Mouse (Mus musculus): ENCODE results near the gene Cpa4. TPM values are rescaled to one million over a fixed set of nuclear protein-coding genes. Genes with fewer than 3 reads are reported as not detected.
A peak's percentile ranks its signal among the peaks of the same experiment; 100 is the strongest.

Cpa4 gene
- total RNA-seq, 2 experiments from 2014 or later, result not detected

DNA sequence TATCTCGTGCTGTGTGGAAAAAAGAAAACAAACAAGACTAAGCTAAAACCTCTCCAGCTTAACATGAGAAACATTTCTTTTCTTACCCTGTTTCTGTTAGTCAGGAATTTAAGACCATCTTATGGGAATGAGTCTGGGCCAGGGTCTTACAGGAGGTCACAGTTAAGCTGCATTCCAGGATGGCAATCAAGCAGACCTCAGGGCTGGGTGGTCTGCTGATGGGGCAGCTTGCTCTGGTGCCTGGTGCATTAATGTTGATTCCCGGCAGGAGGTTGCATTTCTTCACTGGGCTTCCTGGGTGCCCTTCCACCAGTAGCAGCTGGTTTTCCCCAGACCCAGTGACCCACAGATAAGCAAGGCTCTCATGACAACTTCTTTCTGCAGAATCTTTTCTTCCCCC lies 21.6 kb downstream of the Cpa4 start:
- ATAC-seq (ENCODE audit: poor library complexity, severe bottlenecking), result no peak

DNA sequence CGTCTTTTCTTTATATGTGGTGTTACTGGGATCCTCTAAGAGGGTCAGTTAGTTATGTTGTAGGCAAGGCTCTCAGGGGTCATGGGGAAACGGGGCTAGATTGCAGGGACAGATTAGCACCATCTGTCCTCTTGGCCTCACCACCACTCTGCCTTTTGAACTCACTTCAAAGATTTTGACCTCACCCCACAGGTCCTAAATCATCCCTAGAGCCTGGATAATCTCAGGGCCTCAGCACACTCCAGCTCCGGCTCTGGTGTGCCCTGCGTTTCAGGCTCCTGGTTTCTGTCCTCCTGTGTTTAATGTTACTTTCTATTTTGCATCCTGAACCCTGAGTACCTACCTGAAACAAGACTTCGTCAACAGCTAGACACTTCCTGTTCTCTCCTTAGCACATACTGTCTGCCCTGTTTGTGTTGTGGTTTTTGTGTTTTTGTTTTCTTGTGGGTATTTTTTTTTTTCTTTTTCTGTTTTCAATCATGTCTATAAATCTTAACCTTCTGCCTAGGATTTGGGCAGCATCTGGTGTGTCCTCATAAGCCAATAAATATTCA lies 23.8 kb downstream of the Cpa4 start:
- no peak for ATAC-seq (ENCODE audit: poor library complexity, severe bottlenecking)

DNA sequence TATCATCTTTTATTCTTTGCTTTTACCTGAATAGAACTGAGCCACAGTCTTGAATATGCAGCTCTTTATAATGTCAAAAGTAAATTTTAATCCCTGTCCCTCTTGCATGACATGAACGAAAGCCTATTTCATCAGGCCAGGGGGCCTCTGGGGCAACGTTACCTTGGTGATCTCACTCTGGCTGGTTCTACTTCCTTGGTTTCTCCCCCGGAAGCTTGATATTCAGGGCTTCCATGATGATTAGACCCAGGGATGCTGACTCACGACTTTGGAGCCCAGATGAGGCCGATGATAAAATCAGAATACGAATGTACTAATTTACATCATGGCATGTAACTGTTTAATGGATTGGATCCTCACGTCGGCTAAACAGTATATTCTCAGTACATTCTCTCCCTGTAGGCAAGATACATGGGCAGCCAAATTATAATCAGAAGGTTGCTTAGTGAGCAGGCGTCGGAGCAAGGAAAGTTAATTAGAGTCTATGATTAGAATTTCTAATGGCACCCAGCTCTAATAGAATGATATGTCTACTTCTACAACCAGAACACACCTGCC lies 24.3 kb downstream of the Cpa4 start:
- ATAC-seq (ENCODE audit: poor library complexity, severe bottlenecking), result no peak

DNA sequence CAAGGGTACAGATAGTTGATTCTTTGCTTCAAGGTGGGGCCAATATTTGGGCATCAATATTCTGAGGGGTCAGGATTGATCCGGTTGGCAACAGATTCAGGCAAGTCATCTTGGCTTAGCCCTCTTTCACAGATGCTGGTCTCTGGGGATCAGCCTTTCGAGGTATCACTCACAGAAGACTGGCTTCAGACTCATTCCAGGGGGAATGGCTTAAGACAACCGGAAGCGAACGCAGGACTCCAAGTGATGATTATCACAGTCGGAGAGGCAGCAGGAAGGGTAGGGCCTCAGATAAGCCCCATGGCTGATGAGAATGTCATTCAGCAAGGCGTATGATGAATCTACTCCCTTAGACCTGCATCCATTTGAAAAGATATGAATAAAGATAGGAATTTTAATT lies 26.2 kb downstream of the Cpa4 start:
- no peak for ATAC-seq (ENCODE audit: poor library complexity, severe bottlenecking)

DNA sequence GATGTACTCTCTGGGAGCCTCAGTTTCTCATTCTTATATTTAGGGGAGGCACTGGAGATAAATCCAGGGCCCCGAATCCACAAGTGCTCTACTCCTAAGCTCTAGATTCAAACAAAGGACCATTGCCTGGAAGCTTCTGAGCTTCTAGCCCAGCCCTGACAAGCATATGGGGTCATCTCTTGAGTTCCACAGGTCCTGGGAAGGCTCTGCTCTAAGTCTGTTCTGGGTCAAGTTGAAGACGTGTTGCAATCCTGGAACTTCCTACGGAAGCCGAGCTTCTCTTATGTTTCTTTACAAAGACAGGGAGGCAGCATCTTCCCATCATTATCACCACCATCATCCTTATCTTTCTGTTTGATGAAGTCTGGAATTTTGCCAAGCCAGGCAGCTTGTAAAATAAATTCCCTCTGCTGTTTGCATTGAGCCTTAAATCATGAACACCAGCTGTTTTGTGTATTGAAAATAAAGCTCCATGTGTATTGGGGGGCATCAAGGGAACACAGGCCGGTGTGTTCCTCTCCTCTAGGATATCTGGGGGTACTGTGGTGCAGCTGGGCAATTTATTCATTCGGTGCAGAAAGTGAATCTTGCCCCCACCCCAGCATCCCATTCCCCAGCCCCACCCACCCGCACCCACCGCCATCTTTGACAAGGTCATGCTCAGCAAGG lies 28.2 kb downstream of the Cpa4 start:
- ATAC-seq (ENCODE audit: poor library complexity, severe bottlenecking), result no peak

DNA sequence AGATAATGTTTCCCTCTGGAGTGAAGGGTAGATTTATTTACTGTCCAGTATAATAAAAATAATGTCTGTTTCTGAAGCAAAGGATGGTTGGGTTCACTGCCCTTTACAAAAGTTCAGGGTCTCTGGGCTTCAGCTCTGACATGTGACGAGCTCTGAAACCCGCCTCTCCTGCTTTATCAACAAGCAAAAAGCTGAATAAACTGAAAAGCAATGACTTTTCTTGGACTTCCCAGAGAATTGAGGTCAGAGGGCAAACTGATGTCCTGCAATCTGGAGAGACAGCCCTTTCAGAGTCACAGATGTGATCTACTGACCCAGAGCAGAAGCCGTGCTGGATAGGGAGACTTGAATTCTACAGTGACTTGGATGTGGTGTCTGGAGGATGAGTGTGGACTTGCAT lies 31.9 kb downstream of the Cpa4 start:
- ATAC-seq (ENCODE audit: poor library complexity, severe bottlenecking), result no peak

DNA sequence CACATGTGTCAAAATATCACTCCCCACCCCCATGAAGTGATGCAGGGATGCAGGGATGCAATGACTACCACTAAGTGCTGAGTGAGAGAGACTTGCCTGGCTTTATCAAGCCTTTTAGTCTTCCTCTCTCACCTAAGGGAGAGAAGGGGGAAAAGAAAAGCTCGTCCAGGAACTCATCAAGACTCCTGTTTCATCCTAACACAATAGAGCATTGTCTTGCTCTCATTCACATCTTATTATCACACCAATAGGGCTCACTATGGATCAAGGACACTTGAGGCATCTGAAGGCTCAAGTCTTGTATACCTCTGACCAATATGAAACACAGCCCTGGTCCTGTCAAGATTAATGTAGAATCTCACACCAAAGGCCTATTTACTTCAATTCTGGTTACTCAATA lies 32.8 kb downstream of the Cpa4 start:
- no peak for ATAC-seq (ENCODE audit: poor library complexity, severe bottlenecking)

DNA sequence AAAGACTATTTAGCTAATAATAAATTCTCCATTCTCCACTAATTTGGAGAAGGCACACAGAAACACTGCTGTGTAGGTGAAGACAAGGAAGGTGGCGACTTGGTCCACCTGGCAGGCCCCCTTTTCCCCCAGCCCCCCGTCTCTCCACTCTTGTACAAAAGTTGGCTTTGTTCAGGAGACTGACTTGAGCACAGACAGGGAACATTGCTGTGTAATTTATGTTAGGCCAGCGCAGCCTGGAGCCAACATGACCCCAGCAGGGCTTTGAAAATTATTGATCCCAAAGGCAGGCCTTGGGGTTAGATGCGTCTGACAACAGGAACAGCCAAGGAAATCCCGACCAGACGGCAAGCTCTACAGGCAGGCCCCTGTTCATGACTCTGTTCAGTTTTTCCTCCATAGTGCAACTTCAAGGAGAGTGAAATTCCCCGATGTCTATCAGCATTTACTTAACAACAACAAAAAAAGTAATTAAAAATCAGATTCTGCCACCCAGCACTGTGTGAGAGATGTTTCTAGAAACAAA lies 36.2 kb downstream of the Cpa4 start:
- no peak for ATAC-seq (ENCODE audit: poor library complexity, severe bottlenecking)

DNA sequence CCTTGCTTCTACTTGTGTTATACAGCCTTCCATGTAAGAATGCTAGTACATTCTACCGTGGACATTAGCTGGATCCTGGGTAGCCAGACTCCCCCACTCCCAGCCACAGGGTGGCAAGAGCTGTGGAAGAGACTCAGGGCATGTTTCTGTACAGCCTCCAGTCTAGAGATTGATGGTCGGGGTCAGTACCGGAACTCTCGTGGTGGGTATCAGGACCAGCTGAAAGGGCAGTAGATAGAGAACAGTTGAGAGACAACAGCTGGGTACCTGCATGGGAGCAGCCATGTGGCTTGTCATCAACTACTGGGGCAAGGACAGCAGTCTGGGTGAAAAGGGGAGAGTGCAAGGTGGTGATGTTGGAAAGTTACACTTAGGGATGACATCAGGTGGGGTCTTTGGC lies 36.9 kb downstream of the Cpa4 start:
- ATAC-seq (ENCODE audit: poor library complexity, severe bottlenecking), result no peak

DNA sequence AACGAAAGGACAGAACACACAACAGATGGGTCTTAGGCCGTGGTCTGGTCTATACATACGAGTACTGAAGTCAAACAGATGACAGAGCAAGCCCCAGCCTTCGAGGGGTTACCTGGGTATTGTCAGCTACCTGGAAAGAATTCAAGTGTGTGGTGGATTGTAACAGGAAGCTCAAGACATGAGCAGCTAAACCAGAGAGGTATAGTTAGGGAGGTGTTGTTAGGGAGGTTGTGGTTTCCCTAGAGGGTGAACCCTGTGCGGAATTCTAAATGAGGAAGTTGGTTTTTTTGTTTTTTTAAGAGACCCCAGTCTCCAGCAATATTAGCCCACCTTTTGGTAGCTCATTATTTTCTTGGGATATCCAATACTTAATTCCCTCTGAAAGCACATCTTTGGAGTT lies 37.5 kb downstream of the Cpa4 start:
- no peak for ATAC-seq (ENCODE audit: poor library complexity, severe bottlenecking)

DNA sequence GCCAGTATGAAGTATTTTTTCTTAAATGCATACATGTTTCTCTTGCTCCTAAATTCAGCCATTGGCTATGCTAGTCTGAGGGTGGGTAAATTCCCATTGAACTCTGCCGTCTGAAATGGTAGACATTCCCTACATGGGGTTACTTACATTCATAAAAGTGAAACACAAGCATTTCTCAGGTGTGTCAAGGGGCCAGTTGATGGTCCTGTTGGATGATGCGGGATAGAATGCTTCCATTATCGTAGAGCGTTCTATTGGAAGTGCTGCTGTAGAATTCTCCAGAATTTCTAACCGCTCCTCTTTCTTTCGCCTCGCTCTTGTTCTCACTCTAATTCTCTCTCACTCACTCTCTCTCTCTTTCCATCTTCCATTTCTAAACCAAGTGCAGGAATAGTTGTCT lies 42.5 kb downstream of the Cpa4 start, which contains the start of gene Cpa5:
TSS of gene Cpa5 (plus strand) at position 301 of the 400 bp plus-strand sequence.
- ATAC-seq (ENCODE audit: poor library complexity, severe bottlenecking), result no peak

DNA sequence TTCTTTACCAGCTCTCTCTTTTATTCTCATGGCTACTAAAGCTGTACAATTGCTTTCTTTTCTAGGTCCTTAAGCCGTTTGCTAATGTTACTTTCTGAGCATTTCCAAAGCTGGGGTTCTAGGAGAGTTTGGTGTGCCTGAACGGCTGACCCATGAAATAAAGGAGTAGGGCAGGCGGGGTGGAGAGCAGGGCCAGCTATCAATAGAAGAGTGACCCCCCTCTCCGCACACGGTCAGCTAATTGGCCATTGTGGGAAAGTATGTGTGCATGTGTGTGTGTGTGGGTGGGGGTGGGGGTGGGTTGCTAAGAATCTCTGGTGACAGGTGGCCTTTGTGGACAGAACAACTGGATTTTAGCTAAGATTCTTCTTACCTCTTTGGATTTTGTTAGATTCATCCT lies 43.0 kb downstream of the Cpa4 start:
- ATAC-seq (ENCODE audit: poor library complexity, severe bottlenecking), result no peak

DNA sequence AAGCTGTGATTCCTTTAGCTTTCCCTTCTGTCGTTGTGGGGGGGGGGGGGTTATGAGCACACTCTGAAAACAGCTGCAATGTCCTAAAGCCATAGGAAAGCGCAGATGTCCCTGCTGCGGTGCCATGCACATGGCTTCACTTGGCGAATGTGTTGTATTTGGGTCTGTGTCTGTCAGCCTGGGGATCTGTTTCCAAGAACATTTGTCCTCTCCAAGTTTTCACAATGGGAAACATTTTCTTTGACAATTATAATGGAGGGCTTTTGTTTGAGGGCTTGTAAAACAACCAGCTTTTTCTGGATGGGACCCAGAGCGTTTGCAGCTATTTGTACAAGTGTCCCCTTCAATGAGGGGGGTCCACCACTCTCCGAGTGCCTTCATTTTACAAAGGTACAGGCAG lies 46.1 kb downstream of the Cpa4 start:
- no peak for ATAC-seq (ENCODE audit: poor library complexity, severe bottlenecking)

DNA sequence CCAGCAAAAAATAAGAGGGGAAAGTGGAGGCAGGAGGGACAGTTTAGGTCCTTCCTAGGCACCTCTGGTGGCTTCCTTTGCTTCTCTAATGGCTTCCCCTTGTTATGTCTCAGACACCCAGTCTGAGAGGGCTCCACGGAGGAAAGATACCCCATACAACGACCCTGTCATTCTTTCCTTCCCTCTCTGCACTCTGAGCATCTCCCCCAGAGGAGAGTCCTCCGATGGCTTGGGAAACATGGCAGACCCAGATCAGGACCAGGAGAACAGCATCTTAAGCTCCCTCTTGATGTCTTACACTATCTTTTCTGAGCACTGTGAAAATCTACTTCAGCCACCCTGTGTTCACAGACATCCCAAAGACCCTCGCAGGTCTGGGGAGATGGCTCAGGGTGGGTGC lies 47.6 kb downstream of the Cpa4 start:
- ATAC-seq (ENCODE audit: poor library complexity, severe bottlenecking), result no peak

DNA sequence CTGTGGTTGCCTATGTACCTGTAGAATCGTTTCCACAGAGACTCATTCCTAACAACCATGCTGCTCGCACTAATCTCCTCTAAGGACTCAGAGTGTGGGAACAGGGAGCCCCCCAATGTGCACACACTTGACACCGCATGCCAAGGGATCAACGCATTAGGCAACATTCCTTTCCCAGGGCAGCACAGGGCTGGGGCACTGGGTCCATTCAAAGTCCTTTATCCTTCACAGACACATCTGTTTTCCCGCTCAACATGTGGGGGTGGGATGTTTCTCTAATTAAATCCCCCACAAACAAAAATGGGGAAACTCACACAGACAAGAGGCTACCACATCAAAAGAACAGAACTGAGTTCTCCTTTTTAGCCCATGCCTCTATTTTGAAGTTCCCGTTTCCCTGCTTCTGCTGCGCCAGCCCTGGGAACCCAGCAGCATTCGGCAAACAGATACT lies 48.3 kb downstream of the Cpa4 start:
- ATAC-seq (ENCODE audit: poor library complexity, severe bottlenecking), result peak; percentile 87

DNA sequence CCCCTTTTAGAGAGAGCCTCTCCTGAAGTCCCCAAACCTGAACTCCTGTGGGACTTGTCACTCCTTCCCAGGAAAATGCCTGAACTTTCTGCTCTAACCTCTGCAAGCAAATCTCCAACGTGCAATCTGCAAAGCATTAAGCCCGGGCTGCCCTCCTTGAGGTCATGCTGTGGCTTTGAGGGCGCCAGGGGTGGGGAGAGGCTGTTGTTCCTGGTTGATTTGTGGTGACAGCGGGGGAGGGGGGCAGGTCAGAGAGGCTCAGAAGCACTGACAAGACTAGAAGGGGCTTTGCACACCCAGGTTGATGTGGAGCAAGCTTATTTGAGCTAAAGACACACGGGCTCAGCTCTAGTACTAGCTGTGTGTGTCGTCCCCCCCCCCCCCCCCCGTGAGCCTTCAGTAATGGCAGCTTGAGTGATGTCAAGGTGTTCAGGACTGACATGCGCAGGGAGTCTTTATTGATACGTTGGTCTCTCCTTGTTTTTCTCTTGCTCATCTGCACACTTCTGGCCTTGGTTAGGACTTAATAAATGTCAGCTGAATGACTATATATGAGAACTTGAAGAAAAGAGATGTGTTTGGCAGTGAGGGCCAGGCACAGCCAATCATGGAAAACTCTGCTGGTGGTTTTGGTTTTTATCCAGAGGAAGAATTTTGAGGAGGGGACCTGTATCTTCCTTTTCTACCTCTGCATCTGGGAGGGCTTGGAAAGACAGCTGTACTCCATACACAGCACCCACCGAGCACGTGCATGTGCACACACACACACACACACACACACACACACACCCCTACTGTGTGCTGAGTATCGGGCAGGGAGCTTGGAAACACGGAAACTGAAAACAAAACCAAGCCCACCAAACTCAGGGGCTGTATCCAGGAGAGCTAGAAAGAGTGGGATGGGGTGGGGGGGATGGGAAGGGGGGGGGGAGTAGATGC lies 49.1 kb downstream of the Cpa4 start:
- peak; percentile 31; the same call in 1 of the 2 replicates for ATAC-seq (ENCODE audit: poor library complexity, severe bottlenecking)

DNA sequence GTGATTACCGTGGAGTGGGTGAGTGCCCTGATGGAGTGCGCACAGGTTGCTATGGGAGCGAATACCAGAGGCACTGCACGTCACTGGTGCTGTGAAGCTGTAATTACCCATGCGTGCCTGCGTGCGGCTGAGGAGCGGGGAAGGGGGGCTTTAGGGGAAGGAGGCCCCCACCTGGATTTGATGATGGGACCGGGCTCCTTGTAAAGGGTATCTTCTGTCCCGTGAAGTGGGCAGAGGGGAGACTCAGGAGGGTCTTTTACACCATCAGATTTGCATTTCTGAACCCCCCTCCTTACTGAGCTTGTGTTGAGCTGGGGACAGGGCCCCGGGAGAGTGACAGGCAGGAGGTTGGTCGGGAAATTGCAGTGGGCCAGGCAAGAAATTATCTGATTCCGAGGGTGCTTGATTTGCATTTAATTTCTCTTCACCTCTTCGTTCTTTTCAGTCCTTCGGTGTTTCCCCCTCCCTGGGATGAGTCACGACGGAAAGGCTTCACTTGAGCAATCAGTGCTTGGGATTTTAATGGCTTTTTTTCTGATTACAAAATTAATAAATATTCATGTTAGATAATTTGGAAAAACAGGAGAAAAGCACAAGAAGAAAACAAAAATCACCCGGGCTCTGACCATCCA lies 49.9 kb downstream of the Cpa4 start:
- ATAC-seq (ENCODE audit: poor library complexity, severe bottlenecking), result no peak

DNA sequence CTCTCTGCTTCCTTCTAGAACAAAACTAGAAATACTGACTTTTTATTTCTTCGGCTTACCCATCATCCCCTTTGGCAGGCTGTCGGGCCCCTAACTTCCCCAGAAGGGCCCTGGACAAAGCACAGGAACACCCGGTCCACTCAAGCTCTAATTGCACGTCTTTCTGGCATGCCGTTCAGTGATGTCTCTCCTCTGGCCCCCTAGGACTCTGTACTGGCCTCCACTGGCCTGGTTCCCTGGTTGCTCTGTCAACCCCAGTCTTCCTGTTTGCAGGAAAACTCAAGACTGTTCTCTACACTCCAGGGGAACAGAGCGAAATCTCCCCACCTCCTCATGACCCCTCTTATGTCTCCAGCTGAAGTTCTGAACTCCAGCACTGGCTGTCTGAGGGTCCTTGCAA lies 50.6 kb downstream of the Cpa4 start:
- ATAC-seq (ENCODE audit: poor library complexity, severe bottlenecking), result no peak

DNA sequence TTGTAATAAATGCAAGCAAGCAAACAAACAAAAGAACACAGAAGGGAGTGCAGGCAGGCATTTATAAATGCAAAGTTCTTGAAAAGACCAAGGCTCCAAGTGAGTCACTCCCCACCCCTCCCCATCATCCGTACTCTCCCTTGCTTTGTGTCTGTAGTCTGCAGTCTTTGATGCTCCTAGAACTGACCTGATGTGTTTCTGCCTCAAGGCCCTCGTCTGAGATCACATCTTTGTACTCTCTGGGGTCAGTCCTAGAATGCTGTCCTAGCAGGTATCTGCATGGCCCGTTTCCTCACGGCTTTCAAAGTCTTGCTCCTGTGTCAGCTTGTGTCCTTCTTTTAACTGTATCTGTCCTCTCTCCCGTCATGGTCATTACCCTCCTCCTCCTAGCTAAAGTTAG lies 51.4 kb downstream of the Cpa4 start:
- no peak for ATAC-seq (ENCODE audit: poor library complexity, severe bottlenecking)

DNA sequence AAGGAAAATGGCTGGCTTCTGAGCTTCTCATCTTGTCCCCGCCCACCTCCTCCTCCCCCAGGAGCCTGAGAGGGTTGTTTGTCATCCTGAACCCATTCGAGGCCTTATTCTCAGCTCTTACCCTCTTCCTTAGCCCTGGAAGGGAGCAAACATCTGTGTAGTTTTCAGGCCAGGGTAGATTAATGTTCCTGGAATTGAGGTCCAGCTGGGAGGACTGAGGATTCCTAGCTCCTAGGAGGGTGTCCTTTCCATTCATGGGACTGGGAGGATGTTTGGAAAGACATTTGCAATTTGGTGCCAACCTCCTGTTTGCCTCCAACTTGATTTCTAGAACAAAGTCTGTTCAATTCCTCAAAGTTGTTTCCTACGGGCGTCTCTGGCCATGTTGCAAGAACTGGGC lies 52.4 kb downstream of the Cpa4 start:
- ATAC-seq (ENCODE audit: poor library complexity, severe bottlenecking), result no peak

DNA sequence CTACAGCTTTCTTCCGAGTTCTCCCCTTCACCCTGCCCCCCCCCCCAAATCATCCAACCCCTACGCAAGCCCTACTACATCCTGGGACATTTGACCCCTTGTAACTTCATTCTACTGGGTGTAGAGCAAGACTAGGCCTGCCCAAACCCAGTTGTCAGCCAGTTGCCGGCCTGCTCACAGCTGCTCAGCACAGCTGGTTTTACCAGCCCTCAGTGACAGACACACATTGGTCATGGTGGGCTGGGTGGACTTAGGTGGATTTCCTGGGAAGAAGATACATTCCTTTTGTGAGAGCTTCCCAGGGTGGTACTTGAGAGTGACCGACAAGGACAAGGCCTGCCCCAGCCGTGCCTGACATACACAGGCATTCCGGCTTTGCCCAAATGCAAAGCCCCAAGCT lies 52.8 kb downstream of the Cpa4 start:
- no peak for ATAC-seq (ENCODE audit: poor library complexity, severe bottlenecking)
